Mouse (Mus musculus): Measurements from ENCODE around the gene Col4a5.
A peak's percentile ranks its signal among the peaks of the same experiment; 100 is the strongest.

Col4a5 gene

GRCm38 (mm10) chrX:141475110-141475509 is at the start of gene Col4a5:
Gene Col4a5, plus strand, starts transcription at chrX:141475385.
- DNase-seq (ENCODE audit: low read depth, low spot score): peak; percentile 45

- no peak for DNase-seq (ENCODE audit: low read depth, low spot score)
These were observed 38.4 kb upstream of the Col4a5 start for GRCm38 (mm10) chrX:141436780-141437179.

GRCm38 (mm10) chrX:141439423-141439822 is 35.8 kb upstream of the Col4a5 start:
- DNase-seq (ENCODE audit: low read depth, low spot score): peak; percentile 19

- DNase-seq (ENCODE audit: low read depth, low spot score): no peak
These were observed 27.2 kb upstream of the Col4a5 start for GRCm38 (mm10) chrX:141447936-141448335.

GRCm38 (mm10) chrX:141473470-141474302 is 1.5 kb upstream of the Col4a5 start, which contains the start of gene Col4a6:
Gene Col4a6, minus strand, starts transcription at chrX:141474076.
- DNase-seq (ENCODE audit: low read depth, low spot score): no peak

GRCm38 (mm10) chrX:141475566-141476327 is 562 bp downstream of the Col4a5 start:
- peak; percentile 6 for DNase-seq (ENCODE audit: low read depth, low spot score)

- DNase-seq (ENCODE audit: low read depth, low spot score): no peak
These were observed 19.4 kb downstream of the Col4a5 start for GRCm38 (mm10) chrX:141494545-141494944.

GRCm38 (mm10) chrX:141503125-141503524 is 27.9 kb downstream of the Col4a5 start:
- DNase-seq (ENCODE audit: low read depth, low spot score): no peak

GRCm38 (mm10) chrX:141533447-141533846 is 58.3 kb downstream of the Col4a5 start:
- no peak for DNase-seq (ENCODE audit: low read depth, low spot score)

- no peak for DNase-seq (ENCODE audit: low read depth, low spot score)
These were observed 72.3 kb downstream of the Col4a5 start for GRCm38 (mm10) chrX:141547471-141547870.

GRCm38 (mm10) chrX:141590242-141590641 is 115.1 kb downstream of the Col4a5 start:
- DNase-seq (ENCODE audit: low read depth, low spot score): peak; percentile 35

- no peak for DNase-seq (ENCODE audit: low read depth, low spot score)
These were observed 246.5 kb downstream of the Col4a5 start for GRCm38 (mm10) chrX:141721725-141722124.

- no peak for DNase-seq (ENCODE audit: low read depth, low spot score)
These were observed 248.8 kb downstream of the Col4a5 start for GRCm38 (mm10) chrX:141723936-141724335.

- DNase-seq (ENCODE audit: low read depth, low spot score): no peak
These were observed 249.3 kb downstream of the Col4a5 start for GRCm38 (mm10) chrX:141724391-141724891.

- no peak for DNase-seq (ENCODE audit: low read depth, low spot score)
These were observed 250.0 kb downstream of the Col4a5 start, which contains the start of gene Irs4 for GRCm38 (mm10) chrX:141724937-141725918. Gene Irs4, minus strand, starts transcription at chrX:141725263.

- no peak for DNase-seq (ENCODE audit: low read depth, low spot score)
These were observed 254.4 kb downstream of the Col4a5 start for GRCm38 (mm10) chrX:141729570-141729969.
